Mouse (Mus musculus): Measurements from ENCODE around the gene Rgs3. TPM values are rescaled to one million over a fixed set of nuclear protein-coding genes. Genes with fewer than 3 reads are reported as not detected.

Gene Rgs3
- polyA plus RNA-seq, 1 experiment from 2014 or later, result 50.4 TPM

- ATAC-seq, result no peak
- Histone ChIP-seq H3K4me2 (ENCODE audit: low read length) (no peak overlapping the region), H3K4me1 (replicated peaks; ENCODE audit: control insufficient read depth, insufficient read depth, low read length) (no peaks in the 10 kb centered on the region), H3K4me3 (replicated peaks; ENCODE audit: low read length) (no peak overlapping the region), H3K27me3 (replicated peaks; ENCODE audit: control insufficient read depth, insufficient read depth, low read length) (no peaks in the 10 kb centered on the region), H3K9ac (replicated peaks; ENCODE audit: low read depth, low read length) (no peak overlapping the region), H3K27ac (ENCODE audit: low read length) (no peak overlapping the region), H3K9me3 (ENCODE audit: control insufficient read depth, low read length) (no peaks in the 10 kb centered on the region), H3K36me3 (ENCODE audit: control insufficient read depth, insufficient read depth) (no peaks in the 10 kb centered on the region)
- WGBS, result 79% methylated on average over 6 of the region's 6 CpGs
Observed at GRCm38 (mm10) chr4:62567696-62568095, 8.0 kb downstream of the Rgs3 start.

- Histone ChIP-seq H3K9me3 (ENCODE audit: control insufficient read depth, low read length) (no peaks in the 10 kb centered on the region), H3K9ac (replicated peaks; ENCODE audit: low read depth, low read length) (no peak overlapping the region), H3K27me3 (replicated peaks; ENCODE audit: control insufficient read depth, insufficient read depth, low read length) (no peaks in the 10 kb centered on the region), H3K4me2 (ENCODE audit: low read length) (no peak overlapping the region), H3K36me3 (ENCODE audit: control insufficient read depth, insufficient read depth) (no peaks in the 10 kb centered on the region), H3K27ac (ENCODE audit: low read length) (no peak overlapping the region), H3K4me1 (replicated peaks; ENCODE audit: control insufficient read depth, insufficient read depth, low read length) (no peaks in the 10 kb centered on the region), H3K4me3 (replicated peaks; ENCODE audit: low read length) (no peak overlapping the region)
- WGBS, result 89% methylated on average over 1 of the region's 1 CpGs
- ATAC-seq, result no peak
Observed at GRCm38 (mm10) chr4:62568359-62568758, 8.7 kb downstream of the Rgs3 start.

GRCm38 (mm10) chr4:62569603-62570002 is 10.0 kb downstream of the Rgs3 start:
- Histone ChIP-seq H3K9ac (replicated peaks; ENCODE audit: low read depth, low read length) (no peak overlapping the region), H3K36me3 (ENCODE audit: control insufficient read depth, insufficient read depth) (no peaks in the 10 kb centered on the region), H3K4me3 (replicated peaks; ENCODE audit: low read length) (no peak overlapping the region), H3K9me3 (ENCODE audit: control insufficient read depth, low read length) (no peaks in the 10 kb centered on the region), H3K4me2 (ENCODE audit: low read length) (no peak overlapping the region), H3K4me1 (replicated peaks; ENCODE audit: control insufficient read depth, insufficient read depth, low read length) (no peaks in the 10 kb centered on the region), H3K27me3 (replicated peaks; ENCODE audit: control insufficient read depth, insufficient read depth, low read length) (no peaks in the 10 kb centered on the region), H3K27ac (ENCODE audit: low read length) (no peak overlapping the region)
- WGBS, result 94% methylated on average over 5 of the region's 5 CpGs
- ATAC-seq, result no peak

GRCm38 (mm10) chr4:62570029-62570428 is 10.4 kb downstream of the Rgs3 start:
- 76% methylated on average over 5 of the region's 5 CpGs for WGBS
- H3K27ac ChIP-seq (ENCODE audit: low read length), result no peak overlapping the region

GRCm38 (mm10) chr4:62582365-62583264 is 23.0 kb downstream of the Rgs3 start:
- Histone ChIP-seq H3K36me3 (ENCODE audit: control insufficient read depth, insufficient read depth) (no peaks in the 10 kb centered on the region), H3K4me3 (replicated peaks; ENCODE audit: low read length) (peak overlapping the region; percentile 56), H3K4me1 (replicated peaks; ENCODE audit: control insufficient read depth, insufficient read depth, low read length) (peaks cover 47% of the 10 kb centered on the region), H3K4me2 (ENCODE audit: low read length) (peak overlapping the region; percentile 83), H3K27ac (ENCODE audit: low read length) (peak overlapping the region; percentile 88), H3K9ac (replicated peaks; ENCODE audit: low read depth, low read length) (peak overlapping the region; percentile 69), H3K9me3 (ENCODE audit: control insufficient read depth, low read length) (no peaks in the 10 kb centered on the region), H3K27me3 (replicated peaks; ENCODE audit: control insufficient read depth, insufficient read depth, low read length) (no peaks in the 10 kb centered on the region; the same call in 1 of the 2 replicates)
- WGBS, result 9% methylated on average over 18 of the region's 18 CpGs
- ATAC-seq, result peak; percentile 97

More at GRCm38 (mm10) chr4:62570029-62570428, 10.4 kb downstream of the Rgs3 start:
- Histone ChIP-seq H3K27me3 (replicated peaks; ENCODE audit: control insufficient read depth, insufficient read depth, low read length) (no peaks in the 10 kb centered on the region), H3K4me1 (replicated peaks; ENCODE audit: control insufficient read depth, insufficient read depth, low read length) (no peaks in the 10 kb centered on the region), H3K4me2 (ENCODE audit: low read length) (no peak overlapping the region), H3K36me3 (ENCODE audit: control insufficient read depth, insufficient read depth) (no peaks in the 10 kb centered on the region), H3K9ac (replicated peaks; ENCODE audit: low read depth, low read length) (no peak overlapping the region), H3K4me3 (replicated peaks; ENCODE audit: low read length) (no peak overlapping the region), H3K9me3 (ENCODE audit: control insufficient read depth, low read length) (no peaks in the 10 kb centered on the region)
- no peak for ATAC-seq

GRCm38 (mm10) chr4:62583265-62584092 is 23.8 kb downstream of the Rgs3 start:
- Histone ChIP-seq H3K27me3 (replicated peaks; ENCODE audit: control insufficient read depth, insufficient read depth, low read length) (no peaks in the 10 kb centered on the region; the same call in 1 of the 2 replicates), H3K4me3 (replicated peaks; ENCODE audit: low read length) (peak overlapping the region; percentile 56), H3K4me1 (replicated peaks; ENCODE audit: control insufficient read depth, insufficient read depth, low read length) (peaks cover 47% of the 10 kb centered on the region), H3K27ac (ENCODE audit: low read length) (peak overlapping the region; percentile 88), H3K9ac (replicated peaks; ENCODE audit: low read depth, low read length) (peak overlapping the region; percentile 69), H3K36me3 (ENCODE audit: control insufficient read depth, insufficient read depth) (no peaks in the 10 kb centered on the region), H3K4me2 (ENCODE audit: low read length) (peak overlapping the region; percentile 83), H3K9me3 (ENCODE audit: control insufficient read depth, low read length) (no peaks in the 10 kb centered on the region)
- WGBS, result under 1% methylated on average over 40 of the region's 42 CpGs
- peak; percentile 77 for ATAC-seq

- ATAC-seq, result no peak
- H3K4me1 ChIP-seq (replicated peaks; ENCODE audit: control insufficient read depth, insufficient read depth, low read length), result peaks cover 45% of the 10 kb centered on the region
Observed at GRCm38 (mm10) chr4:62587067-62587466, 27.4 kb downstream of the Rgs3 start.

GRCm38 (mm10) chr4:62590878-62591277 is 31.2 kb downstream of the Rgs3 start:
- Histone ChIP-seq H3K4me1 (replicated peaks; ENCODE audit: control insufficient read depth, insufficient read depth, low read length) (peaks cover 10% of the 10 kb centered on the region; the same call in 1 of the 2 replicates), H3K9me3 (ENCODE audit: control insufficient read depth, low read length) (no peaks in the 10 kb centered on the region), H3K27ac (ENCODE audit: low read length) (peak overlapping the region; percentile 24; the same call in 1 of the 2 replicates), H3K36me3 (ENCODE audit: control insufficient read depth, insufficient read depth) (no peaks in the 10 kb centered on the region), H3K27me3 (replicated peaks; ENCODE audit: control insufficient read depth, insufficient read depth, low read length) (no peaks in the 10 kb centered on the region), H3K4me3 (replicated peaks; ENCODE audit: low read length) (no peak overlapping the region), H3K4me2 (ENCODE audit: low read length) (no peak overlapping the region), H3K9ac (replicated peaks; ENCODE audit: low read depth, low read length) (no peak overlapping the region)
- ATAC-seq, result peak; percentile 50; the same call in 1 of the 2 replicates
- WGBS, result 74% methylated on average over 1 of the region's 1 CpGs

More at GRCm38 (mm10) chr4:62587067-62587466, 27.4 kb downstream of the Rgs3 start:
- Histone ChIP-seq H3K36me3 (ENCODE audit: control insufficient read depth, insufficient read depth) (no peaks in the 10 kb centered on the region), H3K27me3 (replicated peaks; ENCODE audit: control insufficient read depth, insufficient read depth, low read length) (no peaks in the 10 kb centered on the region; the same call in 1 of the 2 replicates), H3K9me3 (ENCODE audit: control insufficient read depth, low read length) (no peaks in the 10 kb centered on the region), H3K4me3 (replicated peaks; ENCODE audit: low read length) (no peak overlapping the region), H3K4me2 (ENCODE audit: low read length) (no peak overlapping the region), H3K27ac (ENCODE audit: low read length) (no peak overlapping the region), H3K9ac (replicated peaks; ENCODE audit: low read depth, low read length) (no peak overlapping the region)
- 93% methylated on average over 8 of the region's 8 CpGs for WGBS

GRCm38 (mm10) chr4:62591326-62591725 is 31.7 kb downstream of the Rgs3 start:
- H3K27me3 ChIP-seq (replicated peaks; ENCODE audit: control insufficient read depth, insufficient read depth, low read length), result no peaks in the 10 kb centered on the region
- WGBS, result 5% methylated on average over 11 of the region's 11 CpGs
- no peaks in the 10 kb centered on the region for H3K36me3 ChIP-seq (ENCODE audit: control insufficient read depth, insufficient read depth)
- peaks cover 9% of the 10 kb centered on the region; the same call in 1 of the 2 replicates for H3K4me1 ChIP-seq (replicated peaks; ENCODE audit: control insufficient read depth, insufficient read depth, low read length)
- no peak overlapping the region for H3K4me3 ChIP-seq (replicated peaks; ENCODE audit: low read length)
- H3K9ac ChIP-seq (replicated peaks; ENCODE audit: low read depth, low read length), result no peak overlapping the region
- H3K9me3 ChIP-seq (ENCODE audit: control insufficient read depth, low read length), result no peaks in the 10 kb centered on the region
- no peak overlapping the region for H3K4me2 ChIP-seq (ENCODE audit: low read length)
- peak; percentile 76 for ATAC-seq
- no peak overlapping the region for H3K27ac ChIP-seq (ENCODE audit: low read length)

Data from forebrain, embryonic 16.5 days (tissue).